Mouse (Mus musculus) liver, embryonic 16.5 days (tissue): Measurements from ENCODE around the gene Ptprn2. TPM values are rescaled to one million over a fixed set of nuclear protein-coding genes. Genes with fewer than 3 reads are reported as not detected.

ENCODE experiments used
- ATAC-seq: fragments of 200-750 bp; cut with Nextera tagmentation; 2 replicates; pipeline ENCODE4 v1.8.0; 2017; ENCODE audit warnings: low read depth, mild to moderate bottlenecking, moderate number of reproducible peaks, moderate library complexity
- H3K27ac ChIP-seq: fragments of 300-500 bp; sonication (generic); 2 replicates; pipeline ENCODE4 v1.5.1; 2014; ENCODE audit warnings: mild to moderate bottlenecking, low read length
- H3K27me3 ChIP-seq: fragments of 300-500 bp; sonication (generic); 2 replicates; pipeline ENCODE4 v1.6.1; 2014; ENCODE audit warnings: low read depth, low read length, mixed read lengths; ENCODE audit not compliant: control insufficient read depth, insufficient read depth
- H3K36me3 ChIP-seq: fragments of 300-500 bp; sonication (generic); 2 replicates; pipeline ENCODE4 v1.6.1; 2014; ENCODE audit warnings: mild to moderate bottlenecking; ENCODE audit not compliant: control insufficient read depth, insufficient read depth
- H3K4me1 ChIP-seq: fragments of 300-500 bp; sonication (generic); 2 replicates; pipeline ENCODE4 v1.6.1; 2014; ENCODE audit warnings: low read depth, low read length, mixed read lengths; ENCODE audit not compliant: control insufficient read depth
- H3K4me2 ChIP-seq: fragments of 300-500 bp; sonication (generic); 2 replicates; pipeline ENCODE4 v1.6.1; 2014; ENCODE audit warnings: low read depth, low read length, mixed read lengths
- H3K4me3 ChIP-seq: fragments of 300-500 bp; sonication (generic); 2 replicates; pipeline ENCODE4 v1.5.1; 2014; ENCODE audit warnings: low read depth, mild to moderate bottlenecking, low read length
- H3K9ac ChIP-seq: fragments of 300-500 bp; sonication (generic); 2 replicates; pipeline ENCODE4 v1.6.1; 2014; ENCODE audit warnings: low read depth, low read length
- H3K9me3 ChIP-seq: fragments of 300-500 bp; sonication (generic); replicated peaks from 2 replicates; pipeline ENCODE4 v1.6.1; 2016; ENCODE audit warnings: low read length; ENCODE audit not compliant: control insufficient read depth
- WGBS: fragments of 180-500 bp; shearing (Covaris S2); extraction: QIAGEN DNeasy Blood & Tissue Kit; methylation state at CpG from one replicate; pipeline ENCODE4 v1.1.7; 2014; ENCODE audit not compliant: insufficient replicate concordance; 5-methylcytosine and 5-hydroxymethylcytosine counted together
- polyA plus RNA-seq: library from polyadenylated mRNA; unstranded; fragments of >200 nt; fragmentation: Nextera tagmentation; extraction: Ambion mirVana; gene quantifications from 2 replicates; pipeline ENCODE4 v1.2.1, GENCODE M21; 2015

The Ptprn2 gene
- polyA plus RNA-seq, 1 experiment from 2014 or later, result 0.07 TPM

DNA sequence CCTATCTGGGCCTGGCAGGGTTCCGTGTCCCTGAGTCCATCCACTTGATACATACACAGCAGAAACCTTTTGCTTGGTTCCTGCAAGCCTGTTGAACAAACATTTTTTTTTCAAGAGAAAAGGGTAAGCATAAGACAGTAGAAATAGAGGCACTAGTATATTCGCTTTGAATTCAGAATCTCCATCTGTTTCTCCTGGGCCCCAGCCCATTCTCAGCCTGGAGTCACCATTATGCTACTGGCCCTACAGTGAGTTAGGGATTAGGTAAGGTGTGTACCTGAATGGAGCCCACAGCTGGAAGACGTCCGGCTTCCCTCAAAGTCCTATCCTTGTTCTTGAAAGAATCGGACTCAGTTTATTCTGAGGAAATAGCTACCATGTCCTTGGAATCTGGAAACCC lies 104.6 kb downstream of the Ptprn2 start:
- Histone ChIP-seq H3K4me1 (no peaks in the 10 kb centered on the region), H3K4me3 (no peak overlapping the region), H3K27me3 (no peaks in the 10 kb centered on the region), H3K27ac (no peak overlapping the region), H3K9me3 (no peaks in the 10 kb centered on the region), H3K4me2 (no peak overlapping the region), H3K36me3 (no peaks in the 10 kb centered on the region), H3K9ac (no peak overlapping the region)
- ATAC-seq, result no peak
- 66% methylated on average over 5 of the region's 5 CpGs for WGBS

DNA sequence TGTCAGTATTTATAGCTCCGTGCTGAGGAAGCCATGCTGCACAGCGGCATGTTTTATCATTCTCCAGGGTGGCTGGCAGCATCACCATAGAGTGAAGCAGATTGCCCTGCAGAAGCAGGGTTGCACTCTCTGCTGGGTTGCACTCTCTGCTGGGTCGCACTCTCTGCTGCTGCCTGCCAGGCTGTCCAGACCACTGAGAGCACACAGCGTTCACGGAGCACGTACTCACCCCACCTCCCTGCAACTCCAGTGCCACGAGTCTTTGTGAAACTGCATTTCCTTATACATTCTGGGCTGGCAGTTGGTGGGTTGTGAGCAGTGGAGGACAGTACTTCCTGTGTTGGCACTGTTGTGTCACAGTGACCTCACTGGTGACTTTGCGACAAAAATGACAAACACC lies 108.9 kb downstream of the Ptprn2 start:
- ATAC-seq, result no peak
- Histone ChIP-seq H3K9ac (no peak overlapping the region), H3K4me2 (no peak overlapping the region), H3K27me3 (no peaks in the 10 kb centered on the region), H3K27ac (no peak overlapping the region), H3K4me1 (no peaks in the 10 kb centered on the region), H3K4me3 (no peak overlapping the region), H3K36me3 (no peaks in the 10 kb centered on the region), H3K9me3 (no peaks in the 10 kb centered on the region)
- 51% methylated on average over 8 of the region's 8 CpGs for WGBS

DNA sequence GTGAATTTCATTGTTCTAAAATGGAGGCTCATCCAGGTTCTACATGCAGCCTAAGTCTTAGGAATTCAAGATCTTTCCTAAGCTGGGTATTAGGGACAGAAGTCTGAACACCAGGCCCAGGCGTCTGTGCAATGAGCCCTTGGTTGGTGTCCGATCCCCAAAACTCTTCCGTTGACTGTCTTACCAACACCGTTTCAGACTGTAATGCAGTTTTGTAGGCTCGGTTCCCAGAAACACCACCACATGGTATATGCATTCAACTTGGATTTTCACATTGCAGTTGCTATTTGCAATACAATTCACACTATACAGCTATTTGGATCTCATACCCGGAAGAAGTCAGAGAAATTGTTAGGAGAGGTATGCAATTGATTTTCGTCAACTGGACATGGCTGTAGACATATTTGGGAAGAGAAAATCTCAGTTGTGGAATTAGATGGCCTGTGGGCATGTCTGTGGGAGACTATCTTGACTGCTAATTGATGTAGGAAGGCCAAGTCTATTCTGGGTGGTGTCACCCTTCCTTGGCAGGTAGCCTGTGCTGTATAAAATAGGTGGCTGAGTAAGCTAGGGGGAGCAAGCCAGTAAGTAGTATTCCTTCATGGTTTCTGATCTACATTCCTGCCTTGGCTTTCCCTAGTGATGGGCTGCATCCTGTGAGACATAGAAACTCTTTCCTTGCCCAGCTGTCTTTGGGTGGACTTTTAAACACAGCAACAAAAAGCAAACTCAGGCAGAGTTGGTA lies 109.5 kb downstream of the Ptprn2 start:
- Histone ChIP-seq H3K27ac (no peak overlapping the region), H3K4me3 (no peak overlapping the region), H3K36me3 (no peaks in the 10 kb centered on the region), H3K4me2 (no peak overlapping the region), H3K4me1 (no peaks in the 10 kb centered on the region), H3K27me3 (no peaks in the 10 kb centered on the region), H3K9ac (no peak overlapping the region), H3K9me3 (no peaks in the 10 kb centered on the region)
- WGBS, result 69% methylated on average over 7 of the region's 7 CpGs
- no peak for ATAC-seq

DNA sequence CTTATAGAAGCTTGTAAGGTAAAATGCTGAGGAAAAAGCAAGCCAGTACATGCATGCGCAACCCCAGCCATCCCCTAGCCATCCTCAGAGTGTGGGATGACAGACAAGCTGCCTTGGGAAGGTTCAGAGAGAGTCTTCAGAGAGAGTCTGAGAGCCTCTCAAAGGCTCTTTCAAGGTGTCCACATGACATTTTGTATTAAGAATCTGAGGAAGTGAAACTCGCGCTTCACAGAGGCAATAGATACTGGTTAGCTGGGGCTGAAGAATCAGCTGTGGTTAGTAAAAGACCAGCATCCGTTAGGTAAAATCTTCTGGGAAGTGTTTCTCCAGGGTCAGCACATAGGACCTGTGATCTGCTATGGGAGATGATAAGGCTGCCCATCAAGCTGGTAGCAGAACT lies 110.2 kb downstream of the Ptprn2 start:
- WGBS, result 71% methylated on average over 4 of the region's 4 CpGs
- Histone ChIP-seq H3K4me2 (no peak overlapping the region), H3K9me3 (no peaks in the 10 kb centered on the region), H3K9ac (no peak overlapping the region), H3K4me1 (no peaks in the 10 kb centered on the region), H3K27me3 (no peaks in the 10 kb centered on the region), H3K4me3 (no peak overlapping the region), H3K36me3 (no peaks in the 10 kb centered on the region), H3K27ac (no peak overlapping the region)
- no peak for ATAC-seq

DNA sequence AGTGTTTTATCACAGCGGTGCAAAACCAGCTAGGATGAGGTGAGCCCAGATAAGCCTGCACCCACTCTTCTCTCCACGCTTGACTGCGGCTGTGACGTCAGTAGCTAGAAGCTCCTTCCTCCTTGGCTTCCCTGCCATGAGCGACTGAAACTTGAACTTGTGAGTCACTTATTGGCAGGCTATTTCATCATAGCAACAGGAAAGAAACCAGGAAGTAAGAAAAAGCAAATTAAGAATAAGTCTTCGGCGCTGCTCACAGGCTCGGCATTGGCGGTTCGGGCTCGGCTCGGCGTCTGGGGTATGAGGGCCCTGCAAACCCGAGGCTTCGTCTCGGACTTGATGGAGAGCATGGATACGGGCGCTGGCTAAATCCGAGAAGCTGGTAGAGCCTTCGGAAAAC lies 111.5 kb downstream of the Ptprn2 start:
- no peak overlapping the region for H3K4me3 ChIP-seq
- no peak for ATAC-seq
- 74% methylated on average over 20 of the region's 20 CpGs for WGBS

DNA sequence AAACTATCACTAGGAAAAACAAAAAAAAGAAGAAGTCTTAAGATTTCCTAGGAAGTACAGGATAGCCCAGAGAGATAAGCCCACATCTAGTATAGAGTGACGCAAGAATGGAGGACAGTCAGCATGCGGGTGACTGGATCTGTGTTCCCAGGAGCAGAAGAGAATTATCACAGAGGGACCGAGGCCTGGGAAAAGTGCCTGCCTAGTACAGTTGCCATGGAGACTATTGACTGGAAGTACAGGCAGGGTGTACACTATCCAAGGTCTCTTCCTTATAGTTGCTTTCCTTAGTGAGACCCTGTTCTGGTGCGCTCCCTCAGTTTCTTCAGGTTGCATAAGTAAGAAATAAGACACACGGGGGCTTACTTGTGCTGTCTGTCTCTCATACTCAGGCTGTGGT lies 112.2 kb downstream of the Ptprn2 start:
- H3K4me2 ChIP-seq, result no peak overlapping the region
- no peaks in the 10 kb centered on the region for H3K27me3 ChIP-seq
- no peaks in the 10 kb centered on the region for H3K36me3 ChIP-seq
- no peak for ATAC-seq
- no peak overlapping the region for H3K4me3 ChIP-seq
- no peak overlapping the region for H3K27ac ChIP-seq
- 60% methylated on average over 5 of the region's 5 CpGs for WGBS
- H3K9me3 ChIP-seq, result no peaks in the 10 kb centered on the region
- no peaks in the 10 kb centered on the region for H3K4me1 ChIP-seq
- H3K9ac ChIP-seq, result no peak overlapping the region

More for the DNA sequence above, 111.5 kb downstream of the Ptprn2 start:
- no peak overlapping the region for H3K27ac ChIP-seq
- no peaks in the 10 kb centered on the region for H3K9me3 ChIP-seq
- H3K36me3 ChIP-seq, result no peaks in the 10 kb centered on the region
- no peaks in the 10 kb centered on the region for H3K27me3 ChIP-seq
- H3K4me1 ChIP-seq, result no peaks in the 10 kb centered on the region
- no peak overlapping the region for H3K4me2 ChIP-seq
- H3K9ac ChIP-seq, result no peak overlapping the region

DNA sequence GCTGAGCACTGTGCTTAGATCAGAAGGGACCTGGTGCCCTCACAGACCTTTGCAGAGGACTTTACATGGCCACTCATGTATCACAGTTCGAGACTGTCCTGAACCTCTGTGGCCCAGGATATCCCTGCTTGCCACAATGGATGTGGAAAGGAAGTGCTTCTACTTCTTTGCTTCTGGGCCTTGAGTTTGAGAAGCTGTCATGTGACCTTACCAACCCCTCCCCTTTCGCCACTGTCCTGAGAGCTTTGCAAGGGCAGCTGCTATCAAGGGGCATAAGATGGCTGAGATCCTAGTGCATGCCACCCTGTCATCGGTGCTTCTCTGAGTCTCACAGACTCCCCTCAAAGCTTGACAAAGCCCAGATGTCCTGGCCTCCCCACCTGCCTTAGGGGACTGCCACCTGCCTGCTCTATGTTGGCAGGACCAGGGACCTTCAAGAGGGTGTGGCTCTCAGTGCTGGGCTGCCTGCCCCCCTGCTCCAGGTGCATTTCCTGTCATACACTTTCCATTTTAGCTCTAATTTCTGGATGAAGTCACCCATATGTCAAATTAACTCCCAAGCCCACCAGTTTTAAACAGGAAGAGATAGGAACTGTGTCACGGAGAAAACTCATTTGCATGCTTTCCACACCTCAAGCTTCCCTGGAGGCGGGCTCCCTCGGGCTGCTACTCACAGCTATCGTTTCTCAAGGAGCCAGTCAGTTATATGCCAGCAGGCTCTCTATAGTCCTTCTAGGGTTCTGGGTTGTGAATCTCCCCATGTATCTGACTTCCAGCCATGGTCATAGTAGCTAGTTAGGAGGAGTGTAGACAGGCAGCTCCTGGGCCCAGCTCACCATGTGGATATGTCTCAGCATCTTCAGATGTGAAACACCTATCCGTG lies 112.8 kb downstream of the Ptprn2 start:
- Histone ChIP-seq H3K27ac (no peak overlapping the region), H3K4me3 (no peak overlapping the region), H3K4me2 (no peak overlapping the region), H3K36me3 (no peaks in the 10 kb centered on the region), H3K9ac (no peak overlapping the region), H3K4me1 (no peaks in the 10 kb centered on the region), H3K27me3 (no peaks in the 10 kb centered on the region), H3K9me3 (no peaks in the 10 kb centered on the region)
- ATAC-seq, result no peak
- 55% methylated on average over 8 of the region's 8 CpGs for WGBS

DNA sequence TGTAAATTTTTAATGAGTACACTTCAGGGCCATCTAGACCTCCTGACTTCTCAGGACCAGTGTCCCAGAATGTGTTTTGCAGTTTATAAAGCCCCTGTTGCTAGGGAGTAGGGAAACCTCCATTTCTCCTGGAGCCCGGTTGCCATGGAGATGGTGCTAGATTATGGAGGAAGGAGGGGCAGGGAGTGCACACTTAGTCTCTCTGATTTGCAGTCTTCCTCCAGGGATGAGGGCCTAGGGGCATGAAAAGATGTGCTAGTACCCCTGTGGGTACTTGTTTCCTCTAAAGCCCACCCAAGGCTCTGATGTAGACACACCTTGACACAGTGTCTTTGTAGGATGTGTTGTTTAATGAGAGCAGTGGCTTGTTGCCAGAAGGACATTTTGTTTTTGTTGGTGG lies 114.0 kb downstream of the Ptprn2 start:
- WGBS, result 59% methylated on average over 1 of the region's 1 CpGs
- Histone ChIP-seq H3K36me3 (no peaks in the 10 kb centered on the region), H3K4me1 (no peaks in the 10 kb centered on the region), H3K27ac (no peak overlapping the region), H3K4me3 (no peak overlapping the region), H3K9me3 (no peaks in the 10 kb centered on the region), H3K27me3 (no peaks in the 10 kb centered on the region), H3K4me2 (no peak overlapping the region), H3K9ac (no peak overlapping the region)
- ATAC-seq, result no peak

DNA sequence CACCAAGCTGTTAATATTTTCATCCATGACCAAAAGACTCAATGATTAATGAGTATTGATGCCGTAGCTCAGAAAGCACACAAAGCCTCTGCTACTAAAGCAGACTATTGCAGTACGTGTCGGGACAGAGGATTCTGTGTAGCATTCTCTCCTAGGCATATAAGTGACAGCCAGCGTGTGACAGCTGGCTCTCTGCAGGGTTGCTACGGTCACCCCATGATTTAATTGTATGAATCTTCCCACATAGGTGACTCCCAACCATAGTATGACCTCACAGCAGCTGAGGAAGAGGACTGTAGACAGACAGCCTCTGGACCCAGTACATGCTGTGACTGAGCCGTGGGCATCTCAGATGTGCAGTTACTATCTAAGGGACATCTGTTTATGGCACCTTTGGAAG lies 114.5 kb downstream of the Ptprn2 start:
- Histone ChIP-seq H3K4me3 (no peak overlapping the region), H3K36me3 (no peaks in the 10 kb centered on the region), H3K4me1 (no peaks in the 10 kb centered on the region), H3K9me3 (no peaks in the 10 kb centered on the region), H3K4me2 (no peak overlapping the region), H3K9ac (no peak overlapping the region), H3K27ac (no peak overlapping the region), H3K27me3 (no peaks in the 10 kb centered on the region)
- 60% methylated on average over 6 of the region's 6 CpGs for WGBS
- ATAC-seq, result no peak
